Mouse (Mus musculus): ENCODE data around the gene Bmp5.

GRCm38 (mm10) chr9:75781600-75781999 is 6.4 kb downstream of the Bmp5 start:
- TF ChIP-seq MAX (IDR thresholded peaks at IDR 0.05; ENCODE audit: low read length) (no peak), POLR2A (IDR thresholded peaks at IDR 0.05; ENCODE audit: low read depth, low read length) (no peak), UBTF (IDR thresholded peaks at IDR 0.05; ENCODE audit: low read depth, low read length) (no peak), CTCF (conservative IDR thresholded peaks at IDR 0.05 in 1 of 2, IDR thresholded peaks at IDR 0.05 in 1 of 2; ENCODE audit: low read depth in 2 of 2, low read length in 2 of 2) (no peak), ELF1 (IDR thresholded peaks at IDR 0.05; ENCODE audit: low read depth, low read length) (no peak), NRF1 (IDR thresholded peaks at IDR 0.05; ENCODE audit: low read depth, low read length) (no peak), CHD2 (IDR thresholded peaks at IDR 0.05; ENCODE audit: low read length) (no peak), BHLHE40 (IDR thresholded peaks at IDR 0.05; ENCODE audit: low read depth, low read length) (peak; percentile 43; the same call in 1 of the 2 replicates), MAZ (IDR thresholded peaks at IDR 0.05; ENCODE audit: low read depth, low read length) (no peak), EP300 (IDR thresholded peaks at IDR 0.05; ENCODE audit: low read length) (no peak), MAFK (IDR thresholded peaks at IDR 0.05; ENCODE audit: insufficient replicate concordance, low read length) (no peak), SIN3A (IDR thresholded peaks at IDR 0.05; ENCODE audit: low read length) (no peak), ZMIZ1 (IDR thresholded peaks at IDR 0.05; ENCODE audit: low read depth, low read length) (no peak)

Measured in CH12.LX (cell line).